Mouse (Mus musculus) liver, adult 2 months (tissue): ENCODE results near the gene Lamtor1.

Experiments
- CTCF ChIP-seq: fragments of 200-500 bp; IDR thresholded peaks from 2 replicates; pipeline ENCODE4 v1.5.1; 2011; ENCODE audit warnings: low read depth, low read length, control low read depth
- POLR2A ChIP-seq: fragments of 200-500 bp; IDR thresholded peaks from 2 replicates; pipeline ENCODE4 v1.6.1; 2011; ENCODE audit warnings: low read length, control low read depth; ENCODE audit not compliant: insufficient read depth; ENCODE audit errors: extremely low read depth

DNA sequence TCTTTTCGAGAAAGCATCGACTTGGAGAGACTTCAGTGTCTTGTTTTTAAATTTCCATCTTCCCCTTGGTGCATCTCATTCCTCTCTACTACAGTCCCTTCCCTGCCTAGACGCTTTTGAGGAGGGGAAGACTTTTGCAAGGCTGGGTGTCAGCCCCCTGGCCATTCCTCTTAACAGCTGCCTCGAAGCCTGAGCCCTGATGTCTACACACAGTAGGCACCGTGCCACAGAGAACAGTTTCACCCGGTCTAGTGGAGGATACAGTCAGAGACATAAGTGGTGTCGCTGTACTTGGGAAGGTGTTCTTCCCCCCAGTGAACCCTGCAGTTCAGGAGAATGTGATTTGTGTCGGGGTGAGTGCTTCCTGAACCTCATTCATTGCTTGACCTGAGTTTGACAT is 992 bp downstream of the Lamtor1 start:
- TF ChIP-seq CTCF = no peak
- no peak for TF ChIP-seq POLR2A
